Mouse (Mus musculus): Measurements from ENCODE around the gene Kif6.

The Kif6 gene

DNA sequence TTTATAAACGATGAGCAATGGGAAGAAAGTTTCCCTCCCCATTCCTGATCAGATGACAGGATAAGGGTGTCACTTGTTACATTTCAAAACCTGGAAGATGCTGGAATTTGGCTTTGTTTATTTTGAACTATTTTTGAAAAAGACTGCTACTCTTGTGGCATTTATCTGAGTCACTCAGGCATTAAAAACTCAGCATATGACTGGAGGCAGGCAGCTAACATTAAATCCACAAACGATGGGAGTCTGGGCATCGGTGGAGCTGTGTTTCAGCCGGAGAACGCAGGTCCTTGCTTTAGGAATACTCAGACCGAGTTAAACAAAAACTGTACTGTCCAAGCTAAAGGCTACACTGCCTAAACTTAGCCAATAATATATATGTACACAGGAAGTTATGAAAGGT lies 46.7 kb downstream of the Kif6 start:
- DNase-seq (ENCODE audit: low read depth in 1 of 2, low spot score in 2 of 2) = no peak

DNA sequence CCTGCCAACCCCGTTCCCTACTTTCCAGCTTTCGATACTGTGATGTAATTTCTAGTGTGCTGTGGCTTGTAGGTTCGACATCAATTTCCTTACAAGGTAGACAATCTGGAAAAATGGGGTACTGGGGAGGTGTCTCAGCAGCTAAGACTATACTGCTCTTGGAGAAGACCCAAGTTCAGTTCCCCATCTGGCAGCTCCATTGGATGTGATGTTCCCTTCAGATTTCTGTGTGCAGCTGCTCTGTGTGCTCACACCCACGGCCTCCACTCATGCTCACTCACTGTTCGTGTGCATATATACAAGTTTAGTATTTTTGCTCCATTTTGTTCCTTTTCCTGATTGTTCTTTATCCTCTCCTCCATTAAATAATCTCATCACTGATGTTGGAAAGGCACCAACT lies 51.8 kb downstream of the Kif6 start:
- DNase-seq (ENCODE audit: low read depth in 1 of 2, low spot score in 2 of 2) = no peak

DNA sequence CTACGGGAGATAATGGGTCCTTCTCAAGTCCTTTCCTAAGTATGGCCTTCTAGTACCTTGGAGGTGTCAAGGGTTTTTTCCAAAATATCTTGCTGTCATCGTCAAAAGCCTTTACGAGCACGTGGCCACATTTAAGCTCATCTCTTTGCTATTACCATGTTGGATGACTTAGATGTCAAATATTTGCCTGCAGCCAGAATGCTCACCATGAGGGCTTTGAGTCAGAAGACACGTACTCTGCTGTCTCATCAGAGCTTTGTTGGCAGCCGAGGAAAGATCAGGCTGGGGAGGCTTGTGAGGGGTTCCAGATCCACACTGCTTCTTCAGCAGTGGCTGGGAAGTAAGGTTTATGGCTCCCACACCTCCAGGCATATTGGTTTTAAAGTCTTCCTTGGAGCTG lies 53.4 kb downstream of the Kif6 start:
- no peak for DNase-seq (ENCODE audit: low read depth in 1 of 2, low spot score in 2 of 2)

DNA sequence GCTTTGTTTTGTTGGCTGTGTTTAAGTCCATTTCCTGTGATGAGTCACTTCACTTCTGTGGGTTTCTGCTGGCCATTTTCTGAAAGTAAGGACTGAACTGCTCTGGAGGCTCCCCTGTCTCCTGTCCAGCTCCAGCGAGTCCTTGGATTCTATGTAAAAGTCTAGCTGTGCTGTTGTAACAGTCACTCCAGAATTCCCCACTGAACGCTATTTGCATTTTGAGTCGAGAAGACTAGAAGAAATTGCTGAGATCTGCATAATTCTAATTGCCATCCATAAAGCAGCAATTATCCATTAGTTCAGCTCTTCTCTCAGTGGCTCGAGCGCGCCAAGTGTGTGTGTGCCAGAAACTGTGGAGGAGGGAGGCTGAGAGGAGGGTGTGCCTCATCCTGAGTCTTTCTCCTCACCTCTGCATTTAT lies 57.0 kb downstream of the Kif6 start:
- no peak for DNase-seq (ENCODE audit: low read depth in 1 of 2, low spot score in 2 of 2)

DNA sequence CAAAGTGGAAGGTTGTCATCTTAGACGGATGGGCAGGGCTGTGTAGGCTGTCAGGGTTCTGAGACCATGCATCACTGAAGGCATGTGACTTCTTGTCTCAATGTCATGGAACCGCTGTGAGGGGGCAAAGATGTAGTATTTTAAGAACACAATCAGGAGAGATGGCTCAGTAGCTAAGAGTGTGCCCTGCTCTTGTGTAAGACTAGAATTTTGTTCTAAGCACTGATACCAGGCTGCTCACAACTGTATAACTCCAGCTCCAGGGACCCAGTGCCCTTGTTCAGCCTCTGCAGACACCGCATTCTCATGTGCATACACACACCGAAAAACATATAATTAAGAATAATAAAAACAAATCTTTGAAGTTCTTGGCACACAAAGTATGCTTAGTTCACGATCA lies 57.5 kb downstream of the Kif6 start:
- no peak for DNase-seq (ENCODE audit: low read depth in 1 of 2, low spot score in 2 of 2)

DNA sequence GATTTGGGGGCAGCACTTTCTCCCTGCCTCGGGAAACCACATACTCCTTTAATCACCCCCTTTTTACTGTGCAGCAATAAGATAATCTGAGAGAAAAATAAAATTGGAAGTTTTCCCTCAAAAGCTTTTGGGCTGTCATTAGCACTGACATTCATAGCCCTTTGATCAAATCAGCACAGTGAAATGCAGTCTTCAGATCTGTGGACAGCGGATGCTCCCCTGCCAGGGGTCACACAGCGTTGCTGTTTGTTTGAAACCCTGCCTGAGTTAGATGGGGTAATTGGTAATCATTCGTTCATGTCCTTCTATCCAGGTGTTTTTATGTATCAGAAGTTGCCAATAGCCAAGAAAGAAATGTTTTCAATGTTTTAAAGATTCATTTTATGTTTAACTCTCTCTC lies 60.7 kb downstream of the Kif6 start:
- DNase-seq (ENCODE audit: low read depth in 1 of 2, low spot score in 2 of 2) = no peak

DNA sequence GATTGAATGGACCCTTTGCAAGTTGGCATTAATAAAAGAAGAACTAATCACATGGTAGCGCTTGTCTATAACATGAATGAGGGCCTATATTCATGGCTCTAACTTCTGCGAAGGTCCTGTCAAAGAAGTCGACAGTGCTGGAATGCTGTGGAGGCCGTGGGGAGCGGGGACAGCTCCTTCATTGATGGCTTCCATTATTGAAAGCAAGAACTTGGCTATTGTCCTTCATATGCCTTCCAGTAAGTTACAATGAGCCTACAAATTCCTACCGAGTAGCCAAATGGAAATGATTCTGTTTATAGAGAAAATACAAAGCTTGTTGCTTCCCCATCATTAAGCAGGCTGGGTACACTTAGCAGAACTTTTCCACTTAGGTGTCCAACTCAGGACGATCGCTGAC lies 66.5 kb downstream of the Kif6 start:
- DNase-seq (ENCODE audit: low read depth in 1 of 2, low spot score in 2 of 2) = no peak

DNA sequence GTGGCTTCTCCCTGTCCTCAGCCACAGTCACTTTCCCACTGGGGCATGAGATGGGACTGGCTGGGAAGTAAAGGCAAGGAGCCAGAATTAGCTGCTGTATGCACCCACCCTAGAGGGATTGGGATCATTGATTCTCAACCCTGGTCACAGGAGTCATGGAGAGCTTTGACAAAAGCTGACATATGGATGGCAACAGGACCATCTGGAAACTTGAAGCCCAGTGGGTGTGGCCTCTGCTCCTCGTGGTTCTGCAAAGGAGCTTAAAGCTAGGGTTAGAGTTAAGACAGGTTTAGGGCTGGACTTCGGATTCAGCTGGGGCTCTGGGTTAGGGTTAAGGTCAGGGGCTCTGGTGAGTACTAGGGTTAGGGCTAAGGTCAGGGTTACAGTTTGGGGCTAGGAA lies 69.2 kb downstream of the Kif6 start:
- no peak for DNase-seq (ENCODE audit: low read depth in 1 of 2, low spot score in 2 of 2)

DNA sequence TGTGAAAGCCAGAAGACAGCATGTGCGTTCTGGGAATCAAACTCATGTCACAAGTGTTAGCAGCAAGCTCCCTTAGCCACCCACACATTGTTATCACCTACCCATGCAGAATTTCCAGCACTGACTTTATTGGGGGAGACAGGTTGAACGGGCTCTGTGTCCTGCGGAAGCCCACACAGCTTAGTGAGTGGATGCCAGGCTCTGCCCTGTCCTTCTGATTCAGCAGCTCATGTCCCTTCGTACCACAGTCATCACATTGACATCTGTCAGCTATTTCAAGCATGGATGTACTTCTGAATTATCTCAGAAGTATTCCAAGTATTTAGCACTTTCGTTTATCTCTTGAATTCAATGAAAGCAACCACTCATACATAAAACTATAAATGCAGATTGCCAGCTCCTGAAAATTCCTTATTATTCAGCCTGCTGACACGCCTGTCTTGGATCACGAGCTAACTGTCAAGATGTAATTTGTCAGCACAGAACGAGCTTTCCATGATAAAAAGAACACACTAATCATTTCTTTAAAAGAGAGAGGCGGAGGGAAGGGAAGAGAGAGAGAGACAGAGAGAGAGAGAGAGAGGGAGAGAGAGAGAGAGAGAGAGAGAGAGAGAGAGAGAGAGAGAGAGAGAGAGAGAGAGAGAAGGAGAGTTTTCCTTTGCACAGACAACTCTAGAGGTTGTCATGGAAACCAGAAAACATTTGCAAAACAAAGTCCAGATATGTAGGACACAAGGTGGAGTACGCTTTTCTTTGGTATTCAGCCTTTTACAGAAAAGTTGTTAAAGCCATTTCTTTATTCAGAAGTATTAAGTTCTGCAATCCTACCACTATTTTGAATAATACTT lies 75.9 kb downstream of the Kif6 start:
- DNase-seq (ENCODE audit: low read depth in 1 of 2, low spot score in 2 of 2) = no peak

DNA sequence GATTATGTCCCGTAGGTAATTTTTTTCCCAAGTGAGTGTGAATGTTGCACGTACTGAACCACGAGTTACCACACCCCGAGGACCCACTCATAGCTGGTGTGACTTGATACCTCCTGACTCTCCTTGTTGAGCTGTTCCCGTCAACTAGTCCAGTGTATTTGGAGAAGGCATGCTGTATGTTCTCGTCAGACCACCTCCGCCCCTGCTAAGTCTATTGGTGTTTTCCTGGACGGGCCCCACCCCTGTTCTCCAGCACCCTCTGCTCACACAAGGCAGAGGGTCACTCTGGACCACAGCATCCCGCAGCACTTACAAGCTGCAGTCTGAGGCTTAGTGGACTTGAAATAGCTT lies 76.5 kb downstream of the Kif6 start:
- no peak for DNase-seq (ENCODE audit: low read depth in 1 of 2, low spot score in 2 of 2)

DNA sequence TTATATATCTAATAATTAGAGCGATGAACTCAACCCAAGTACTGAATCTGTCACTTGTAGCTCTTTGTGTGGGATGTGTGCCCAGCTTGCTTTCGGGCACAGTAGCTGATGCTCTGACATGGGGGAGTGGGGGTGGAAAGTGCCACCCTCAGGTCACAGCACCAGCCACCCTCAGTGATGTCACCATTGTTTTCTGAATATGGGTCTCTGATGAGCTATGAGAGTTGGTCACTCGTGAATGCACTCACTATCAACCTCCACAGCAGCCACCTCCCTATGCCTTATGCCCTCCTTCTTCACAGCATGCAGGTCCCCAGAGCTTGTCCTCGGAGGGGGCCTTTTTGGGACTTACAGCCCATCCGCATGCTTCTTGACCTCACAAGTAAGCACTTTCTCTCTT lies 78.3 kb downstream of the Kif6 start:
- DNase-seq (ENCODE audit: low read depth in 1 of 2, low spot score in 2 of 2) = no peak

DNA sequence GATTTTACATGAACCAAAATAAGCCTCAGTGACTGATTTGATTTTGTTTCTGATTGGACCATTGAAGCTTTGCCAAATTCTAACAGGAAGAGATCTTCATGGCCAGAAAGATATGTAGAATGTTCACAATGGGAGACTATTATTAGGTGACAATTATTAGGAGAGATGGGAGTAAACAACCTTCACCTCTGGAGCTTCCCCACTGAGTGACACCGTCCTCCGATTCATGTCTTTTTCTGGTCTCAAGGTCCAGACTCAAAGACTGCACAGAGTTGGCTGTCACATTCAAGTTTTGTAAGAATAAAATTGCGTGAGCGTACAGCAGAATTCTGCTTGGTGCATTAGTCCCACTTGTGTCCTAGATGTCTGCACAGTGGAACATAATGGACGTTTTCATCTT lies 82.3 kb downstream of the Kif6 start:
- no peak for DNase-seq (ENCODE audit: low read depth in 1 of 2, low spot score in 2 of 2)

DNA sequence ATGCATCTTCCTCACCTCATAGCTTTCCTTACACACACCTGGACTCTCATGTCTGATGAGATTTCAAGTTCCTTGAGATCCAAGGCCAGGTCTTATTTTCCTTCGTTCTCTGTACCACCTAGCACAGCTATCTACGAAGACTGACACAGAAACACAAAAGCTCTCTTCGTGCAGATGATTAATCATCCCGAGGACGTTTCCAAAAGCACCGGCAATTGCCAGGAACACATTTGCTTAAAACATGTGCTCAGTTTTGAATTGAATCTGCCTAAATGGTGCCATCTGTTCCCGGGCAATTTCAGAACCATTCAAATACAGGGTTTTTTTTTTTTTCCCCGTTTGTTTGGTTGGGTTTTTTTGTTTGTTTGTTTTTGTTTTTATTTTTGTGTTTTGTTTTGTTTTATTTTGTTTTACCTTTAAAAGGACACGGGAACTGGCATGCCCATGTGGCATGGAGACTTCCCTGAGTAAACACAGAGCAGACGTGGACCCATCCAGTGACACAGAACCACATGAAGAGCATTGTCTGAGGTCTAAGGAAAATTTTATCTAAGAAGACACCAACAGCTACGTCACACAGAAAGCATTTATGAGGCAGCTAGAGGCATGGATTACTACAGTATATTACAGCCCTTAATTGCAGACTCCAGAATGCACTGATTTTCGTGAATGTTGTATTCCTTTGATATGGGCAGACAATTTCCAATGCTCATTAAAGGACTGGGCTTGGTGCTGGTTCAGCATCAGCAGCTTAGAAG lies 88.7 kb downstream of the Kif6 start:
- DNase-seq (ENCODE audit: low read depth in 1 of 2, low spot score in 2 of 2) = no peak

DNA sequence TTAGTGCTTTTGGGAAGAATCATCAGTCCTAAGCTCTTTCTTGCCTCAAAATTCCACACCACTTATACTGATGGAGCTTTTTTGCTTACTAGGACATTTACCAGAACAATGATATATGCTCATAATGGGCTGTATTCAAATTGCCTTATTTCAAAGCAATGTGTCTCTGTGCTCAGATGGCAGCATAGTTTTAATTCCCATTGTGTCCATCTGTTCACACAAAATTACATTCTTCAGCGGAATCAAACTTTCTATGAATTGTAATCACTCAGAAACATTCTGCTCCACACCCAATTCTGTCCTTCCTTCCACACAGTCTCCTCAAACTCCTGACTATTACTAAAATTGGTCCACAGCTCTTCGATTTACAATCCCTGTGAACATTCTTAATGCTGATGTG lies 94.3 kb downstream of the Kif6 start:
- DNase-seq (ENCODE audit: low read depth in 1 of 2, low spot score in 2 of 2) = no peak

DNA sequence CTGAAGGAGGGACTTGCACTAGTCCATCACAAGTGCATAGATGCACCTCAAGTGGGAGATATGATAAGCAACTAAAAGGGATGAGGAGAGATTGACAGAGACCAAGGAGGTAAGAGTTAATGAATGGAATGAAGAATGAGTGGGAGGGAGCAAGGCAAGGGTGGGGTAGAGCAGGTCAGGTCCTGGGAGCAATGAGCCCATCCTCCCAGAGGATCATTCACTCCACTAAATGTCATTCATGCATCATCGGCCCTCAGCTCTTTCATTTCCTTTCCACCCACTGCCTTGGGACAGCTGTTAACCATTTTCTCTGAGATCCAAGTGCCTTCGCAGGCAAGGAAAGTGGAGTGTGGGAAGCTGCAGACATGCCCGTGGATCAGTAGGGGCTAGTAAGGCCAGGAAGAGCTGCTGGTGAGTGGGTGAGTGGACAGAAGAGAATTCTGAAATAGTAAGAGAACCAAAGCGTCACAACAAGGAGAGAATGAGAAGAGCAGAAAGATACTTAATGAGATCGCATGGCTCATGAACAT lies 95.2 kb downstream of the Kif6 start:
- DNase-seq (ENCODE audit: low read depth in 1 of 2, low spot score in 2 of 2) = no peak

DNA sequence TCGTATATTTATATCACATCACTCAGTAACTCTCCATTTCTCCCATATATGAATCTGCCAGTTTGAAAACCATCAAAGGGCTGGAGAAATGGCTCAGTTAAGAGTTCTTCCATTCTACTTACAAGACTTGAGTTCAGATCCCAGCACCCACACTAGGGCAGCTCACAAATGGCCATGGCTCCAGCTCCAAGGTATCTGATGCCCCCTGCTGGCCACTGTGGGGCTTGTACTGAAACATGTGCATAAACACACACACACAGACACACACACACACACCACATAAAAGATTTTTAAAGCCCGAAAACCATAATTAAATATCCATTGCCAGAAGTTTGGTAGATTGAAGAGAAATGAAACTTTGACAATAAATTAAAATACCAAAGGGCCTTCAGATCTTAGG lies 111.3 kb downstream of the Kif6 start:
- no peak for DNase-seq (ENCODE audit: low read depth in 1 of 2, low spot score in 2 of 2)

DNA sequence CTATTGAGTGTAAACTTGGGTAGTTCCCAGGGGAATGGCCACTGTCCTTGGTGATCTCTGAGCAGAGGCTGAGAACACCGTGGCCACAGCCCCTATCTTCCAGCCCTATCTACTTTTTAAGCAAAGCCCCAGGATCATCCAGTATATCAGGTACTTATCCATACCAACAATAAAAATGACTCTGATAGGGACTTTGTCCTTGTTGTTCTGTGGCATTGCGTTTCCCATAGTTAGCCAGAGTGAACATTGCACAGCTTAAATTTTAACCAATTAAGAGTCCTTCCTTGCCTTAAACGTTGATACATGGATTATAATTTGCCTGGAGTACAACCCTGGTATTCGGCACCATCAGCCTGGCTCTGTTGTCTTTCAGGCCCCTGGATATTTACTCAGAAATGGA lies 112.0 kb downstream of the Kif6 start:
- DNase-seq (ENCODE audit: low read depth in 1 of 2, low spot score in 2 of 2) = no peak

DNA sequence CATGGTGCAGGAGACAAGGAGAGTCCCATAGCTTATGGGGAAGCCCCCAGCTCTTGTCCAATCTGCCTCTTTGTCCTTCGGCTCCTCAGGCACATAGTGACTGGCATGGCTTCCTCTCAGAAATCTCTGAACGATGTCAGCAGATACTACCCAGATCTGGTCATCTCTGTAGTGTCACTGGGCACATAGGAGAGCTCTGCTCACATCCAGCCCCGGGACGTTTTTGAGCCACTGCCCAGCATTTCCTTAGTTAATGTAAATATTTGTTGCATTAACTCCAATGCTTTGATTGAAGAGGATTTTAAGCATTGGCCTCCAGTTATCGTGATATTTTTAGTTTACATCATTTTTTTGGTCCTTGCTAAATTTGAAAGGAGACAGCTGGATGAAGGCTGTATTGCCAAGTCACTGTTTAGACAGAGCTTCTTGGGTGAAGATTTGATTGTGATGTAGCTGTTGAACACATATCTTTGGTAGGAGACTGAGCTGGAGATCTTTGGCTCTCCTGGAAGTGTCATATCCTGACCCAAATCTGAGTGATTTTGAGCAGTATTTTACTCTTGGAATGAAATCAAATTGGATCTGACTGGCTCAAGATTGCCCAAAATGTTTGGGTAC lies 112.6 kb downstream of the Kif6 start:
- DNase-seq (ENCODE audit: low read depth in 1 of 2, low spot score in 2 of 2) = no peak

DNA sequence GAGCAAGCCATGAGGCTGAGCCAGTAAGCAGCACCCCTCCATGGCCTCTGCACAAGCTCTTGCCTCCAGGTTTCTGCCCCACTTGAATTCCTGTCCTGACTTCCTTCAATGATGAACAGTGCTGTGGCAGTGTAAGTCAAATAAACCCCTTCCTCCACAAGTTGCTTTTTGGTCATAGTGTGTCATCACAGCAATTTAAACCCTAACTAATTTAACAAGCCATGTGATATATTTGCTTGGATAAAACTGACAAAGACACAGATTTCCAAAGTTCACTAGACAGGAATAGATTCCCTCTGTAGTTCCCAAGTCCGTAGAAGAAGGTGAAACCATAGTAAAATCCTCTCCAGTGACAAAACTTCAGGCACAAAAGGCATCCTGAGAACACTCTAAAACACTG lies 114.9 kb downstream of the Kif6 start:
- no peak for DNase-seq (ENCODE audit: low read depth in 1 of 2, low spot score in 2 of 2)

DNA sequence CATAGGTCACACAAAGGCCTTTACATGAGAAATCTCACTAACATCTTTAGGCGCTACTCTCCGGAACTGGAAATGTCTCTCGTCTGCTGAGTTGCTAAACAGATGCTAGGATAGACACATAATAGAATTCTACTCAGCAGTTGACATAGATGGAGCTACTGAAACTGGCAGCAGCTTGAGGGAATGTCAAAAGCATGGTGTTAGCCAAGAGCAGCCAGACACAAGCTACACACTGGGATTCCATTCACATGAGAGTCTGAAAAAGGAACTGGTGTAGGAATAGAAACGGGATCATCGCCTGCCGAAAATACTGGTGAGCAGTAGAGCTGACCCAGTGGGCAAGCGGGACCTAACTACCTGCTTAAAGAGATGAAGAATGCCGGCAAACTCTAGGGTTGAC lies 117.8 kb downstream of the Kif6 start:
- DNase-seq (ENCODE audit: low read depth in 1 of 2, low spot score in 2 of 2) = no peak

DNA sequence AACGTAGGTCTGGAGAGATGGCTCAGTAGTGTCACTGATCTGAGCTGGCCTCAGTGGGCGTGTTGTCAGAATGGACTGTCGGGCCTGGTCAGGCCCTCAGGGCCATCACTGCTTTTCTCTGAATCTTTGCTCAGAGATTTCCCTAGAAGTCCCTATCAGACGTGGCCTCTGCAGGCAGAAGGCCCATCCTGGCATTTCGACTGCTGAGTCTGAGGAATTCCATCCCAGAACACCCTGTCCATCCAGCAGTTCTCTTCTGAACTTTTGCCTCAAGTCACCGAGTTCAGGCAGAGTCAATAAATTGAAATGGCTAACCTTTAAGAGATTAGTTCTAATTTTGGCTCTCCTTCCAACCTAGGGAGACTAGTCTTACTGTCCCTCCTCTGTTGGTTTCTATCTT lies 119.1 kb downstream of the Kif6 start:
- no peak for DNase-seq (ENCODE audit: low read depth in 1 of 2, low spot score in 2 of 2)

DNA sequence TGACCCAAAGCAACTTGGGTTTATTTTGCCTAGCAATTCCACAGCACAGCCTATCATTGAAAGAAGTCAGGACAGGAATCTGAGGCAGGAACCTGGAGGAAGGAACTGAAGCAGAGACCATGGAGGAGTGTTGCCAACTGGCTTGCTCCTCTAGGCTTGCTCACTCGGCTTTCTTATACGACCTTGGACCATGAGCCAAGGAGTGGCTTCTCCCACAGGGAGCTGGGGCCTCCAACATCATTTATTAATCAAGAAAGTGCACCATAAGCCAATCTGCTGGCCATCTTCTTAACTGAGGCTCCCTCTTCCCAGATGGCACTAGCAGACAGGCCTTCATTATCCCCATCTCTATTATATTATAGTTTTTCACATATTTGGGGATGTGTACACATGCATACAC lies 119.8 kb downstream of the Kif6 start:
- no peak for DNase-seq (ENCODE audit: low read depth in 1 of 2, low spot score in 2 of 2)

Data from monocyte, adult 2 months (primary cell).